Mouse (Mus musculus) ES-Bruce4 (cell line): ENCODE measurements around the gene Fabp7. TPM values are rescaled to one million over a fixed set of nuclear protein-coding genes. Genes with fewer than 3 reads are reported as not detected.

Experiments
- H3K27ac ChIP-seq: 2 replicates; pipeline ENCODE4 v1.5.1; 2012; ENCODE audit warnings: low read length, inconsistent platforms; ENCODE audit not compliant: insufficient read depth
- H3K27me3 ChIP-seq: 2 replicates; pipeline ENCODE4 v1.6.1; 2012; ENCODE audit warnings: mild to moderate bottlenecking, low read length, inconsistent platforms; ENCODE audit not compliant: control insufficient read depth, poor library complexity, insufficient read depth, severe bottlenecking
- H3K36me3 ChIP-seq: 2 replicates; pipeline ENCODE4 v1.6.1; 2012; ENCODE audit warnings: inconsistent platforms, mild to moderate bottlenecking, low read length, moderate library complexity; ENCODE audit not compliant: control insufficient read depth, poor library complexity, insufficient read depth, severe bottlenecking
- H3K4me1 ChIP-seq: one replicate; pipeline ENCODE4 v1.8.1; 2011; ENCODE audit warnings: low read length; ENCODE audit not compliant: control insufficient read depth, insufficient read depth
- H3K4me3 ChIP-seq: 2 replicates; pipeline ENCODE4 v1.5.1; 2011; ENCODE audit warnings: low read depth, mild to moderate bottlenecking, low read length
- H3K9ac ChIP-seq: 2 replicates; pipeline ENCODE4 v1.6.1; 2012; ENCODE audit warnings: low read depth, mild to moderate bottlenecking, inconsistent platforms; ENCODE audit not compliant: poor library complexity, severe bottlenecking
- H3K9me3 ChIP-seq: replicated peaks from 2 replicates; pipeline ENCODE4 v1.6.1; 2012; ENCODE audit warnings: mild to moderate bottlenecking, low read length, inconsistent platforms; ENCODE audit not compliant: control insufficient read depth, poor library complexity, insufficient read depth, severe bottlenecking
- CTCF ChIP-seq: IDR thresholded peaks from one replicate; pipeline ENCODE4 v1.8.1; 2011; ENCODE audit warnings: low read depth, low read length
- EP300 ChIP-seq: IDR thresholded peaks from 2 replicates; pipeline ENCODE4 v1.6.1; 2011; ENCODE audit warnings: low read depth, low read length; ENCODE audit not compliant: insufficient read depth
- POLR2A ChIP-seq: IDR thresholded peaks from one replicate; pipeline ENCODE4 v1.8.1; 2011; ENCODE audit warnings: low read length; ENCODE audit not compliant: insufficient read depth
- polyA plus RNA-seq: library from polyadenylated mRNA; stranded (reverse); fragments of >200 nt; gene quantifications from 2 replicates; pipeline ENCODE4 v1.2.4, GENCODE M21; 2011; ENCODE audit warnings: low read depth; ENCODE audit not compliant: missing spikeins, insufficient read depth, insufficient read length

The Fabp7 gene
- polyA plus RNA-seq, 1 experiment, result not detected

- no peaks in the 10 kb centered on the region for H3K36me3 ChIP-seq
- no peak overlapping the region for H3K9ac ChIP-seq
- no peaks in the 10 kb centered on the region for H3K4me1 ChIP-seq
- H3K9me3 ChIP-seq, result no peaks in the 10 kb centered on the region
- no peak for TF ChIP-seq EP300
- TF ChIP-seq CTCF, result no peak
- no peak for TF ChIP-seq POLR2A
- no peak overlapping the region for H3K27ac ChIP-seq
- H3K4me3 ChIP-seq, result no peak overlapping the region
- no peaks in the 10 kb centered on the region for H3K27me3 ChIP-seq
These were observed 39.2 kb upstream of the Fabp7 start for GRCm38 (mm10) chr10:57745452-57745851.

GRCm38 (mm10) chr10:57747127-57747526 is 37.6 kb upstream of the Fabp7 start:
- TF ChIP-seq CTCF (no peak), POLR2A (no peak), EP300 (no peak)
- Histone ChIP-seq H3K9me3 (no peaks in the 10 kb centered on the region), H3K36me3 (no peaks in the 10 kb centered on the region), H3K4me3 (no peak overlapping the region), H3K27me3 (no peaks in the 10 kb centered on the region), H3K4me1 (no peaks in the 10 kb centered on the region), H3K27ac (no peak overlapping the region), H3K9ac (no peak overlapping the region)

GRCm38 (mm10) chr10:57753343-57753742 is 31.3 kb upstream of the Fabp7 start:
- Histone ChIP-seq H3K9ac (no peak overlapping the region), H3K36me3 (no peaks in the 10 kb centered on the region), H3K4me3 (no peak overlapping the region), H3K27me3 (no peaks in the 10 kb centered on the region), H3K4me1 (no peaks in the 10 kb centered on the region), H3K27ac (no peak overlapping the region), H3K9me3 (no peaks in the 10 kb centered on the region)
- TF ChIP-seq CTCF, result no peak
- no peak for TF ChIP-seq POLR2A
- TF ChIP-seq EP300, result no peak

- H3K36me3 ChIP-seq, result no peaks in the 10 kb centered on the region
These were observed 29.4 kb upstream of the Fabp7 start for GRCm38 (mm10) chr10:57755201-57755736.

GRCm38 (mm10) chr10:57758999-57759398 is 25.7 kb upstream of the Fabp7 start:
- Histone ChIP-seq H3K36me3 (no peaks in the 10 kb centered on the region), H3K27me3 (no peaks in the 10 kb centered on the region), H3K9ac (no peak overlapping the region), H3K4me3 (no peak overlapping the region), H3K27ac (no peak overlapping the region), H3K9me3 (no peaks in the 10 kb centered on the region), H3K4me1 (no peaks in the 10 kb centered on the region)
- TF ChIP-seq POLR2A (no peak), EP300 (no peak), CTCF (no peak)

More at GRCm38 (mm10) chr10:57755201-57755736, 29.4 kb upstream of the Fabp7 start:
- Histone ChIP-seq H3K4me3 (no peak overlapping the region), H3K9ac (no peak overlapping the region), H3K9me3 (no peaks in the 10 kb centered on the region), H3K4me1 (no peaks in the 10 kb centered on the region), H3K27ac (no peak overlapping the region), H3K27me3 (no peaks in the 10 kb centered on the region)
- TF ChIP-seq EP300 (no peak), CTCF (no peak), POLR2A (no peak)

- TF ChIP-seq CTCF (no peak), POLR2A (no peak), EP300 (no peak)
- Histone ChIP-seq H3K4me1 (no peaks in the 10 kb centered on the region), H3K9me3 (no peaks in the 10 kb centered on the region), H3K4me3 (no peak overlapping the region), H3K36me3 (no peaks in the 10 kb centered on the region), H3K9ac (no peak overlapping the region), H3K27me3 (no peaks in the 10 kb centered on the region), H3K27ac (no peak overlapping the region)
These were observed 24.0 kb upstream of the Fabp7 start for GRCm38 (mm10) chr10:57760694-57761093.
